Comparison of ENCODE assay signal across 15 mouse cellular contexts in genomic region chr17:7677796-7678195, GRCm38 (mm10).
"Had no signal": no experiment of that assay in that cellular context is flagged by ENCODE, and none has a peak within 500 bp of the region (broad histone marks: within the 10 kb centered on the region; RNA-seq: fewer than 3 reads in every experiment).

No protein-coding gene starts in this region.

- DNase-seq: heart, postnatal 10 days; heart, postnatal 36 days; heart, postnatal 4 days; kidney, adult 11 months; kidney, adult 18-20 months; kidney, adult 2 months; kidney, adult 8-10 months; kidney, adult 9 months; kidney, postnatal 10 days; kidney, postnatal 14 days; kidney, postnatal 25 days; kidney, postnatal 36 days; kidney, postnatal 4 days; layer of hippocampus, adult 9-11 months; layer of hippocampus, postnatal 36 days had no signal
